Mouse (Mus musculus): Measurements from ENCODE around the gene Smim9.
"Not testable (repeated sequence)": the region's sequence is repeated elsewhere in the genome, so short reads cannot be mapped to it uniquely, and the experiment has no call there.

DNA sequence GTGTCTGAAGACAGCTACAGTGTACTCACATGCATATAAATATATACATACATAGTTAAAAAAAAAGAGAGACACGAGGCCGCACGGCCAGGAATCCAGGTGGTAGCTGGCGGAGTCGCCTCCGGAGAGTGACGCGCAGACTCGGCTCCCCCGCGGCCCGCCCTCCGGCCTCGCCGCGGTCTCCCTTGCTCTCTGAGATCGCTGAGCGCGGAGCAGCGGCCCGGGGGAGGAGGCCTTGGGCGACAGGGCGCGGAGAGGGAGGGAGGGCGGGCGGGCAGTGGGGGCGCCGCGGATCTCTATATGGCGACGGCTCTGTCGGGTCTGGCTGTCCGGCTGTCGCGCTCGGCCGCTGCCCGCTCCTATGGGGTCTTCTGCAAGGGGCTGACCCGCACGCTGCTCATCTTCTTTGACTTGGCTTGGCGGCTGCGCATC lies 20.4 kb downstream of the Smim9 start:
- TF ChIP-seq CTCF (IDR thresholded peaks at IDR 0.05; ENCODE audit: borderline replicate concordance, insufficient read depth, low read length); POLR2A (IDR thresholded peaks at IDR 0.05; ENCODE audit: low read depth, low read length): not testable (repeated sequence)

Measured in embryonic fibroblast, embryonic 13.5 days (primary cell).